Comparison of ENCODE assay signal across 25 mouse cellular contexts in genomic region chr16:51393871-51394270, GRCm38 (mm10).
"Had no signal": no experiment of that assay in that cellular context is flagged by ENCODE, and none has a peak within 500 bp of the region (broad histone marks: within the 10 kb centered on the region; RNA-seq: fewer than 3 reads in every experiment).

No protein-coding gene starts in this region.

- H3K4me1 ChIP-seq: heart, embryonic 10.5 days; heart, embryonic 12.5 days; hindbrain, embryonic 13.5 days; hindbrain, embryonic 15.5 days; intestine, embryonic 15.5 days; limb, embryonic 10.5 days; limb, embryonic 12.5 days; liver, embryonic 13.5 days had no signal

- H3K36me3 ChIP-seq: heart, embryonic 10.5 days; heart, embryonic 12.5 days; hindbrain, embryonic 13.5 days; hindbrain, embryonic 15.5 days; intestine, embryonic 15.5 days; limb, embryonic 10.5 days; limb, embryonic 12.5 days; liver, embryonic 13.5 days had no signal

- H3K9me3 ChIP-seq: heart, embryonic 10.5 days; heart, embryonic 12.5 days; hindbrain, embryonic 13.5 days; hindbrain, embryonic 15.5 days; intestine, embryonic 15.5 days; limb, embryonic 10.5 days; limb, embryonic 12.5 days; liver, embryonic 13.5 days had no signal

- H3K27ac ChIP-seq: gastrocnemius, adult 2 months; heart, embryonic 10.5 days; hindbrain, embryonic 13.5 days; hindbrain, embryonic 15.5 days; hindbrain, postnatal 0 days; intestine, embryonic 15.5 days; layer of hippocampus, adult 2 months; left cerebral cortex, adult 2 months; limb, embryonic 10.5 days; limb, embryonic 12.5 days; liver, embryonic 13.5 days had no signal

- H3K27me3 ChIP-seq: heart, embryonic 12.5 days; hindbrain, embryonic 13.5 days; hindbrain, embryonic 15.5 days; intestine, embryonic 15.5 days; limb, embryonic 12.5 days; liver, embryonic 13.5 days had no signal

- ATAC-seq: hindbrain, postnatal 0 days; intestine, embryonic 15.5 days; intestine, postnatal 0 days had no signal

- H3K4me2 ChIP-seq: heart, embryonic 12.5 days; hindbrain, embryonic 13.5 days; hindbrain, embryonic 15.5 days; intestine, embryonic 15.5 days; limb, embryonic 12.5 days; liver, embryonic 11.5 days; liver, embryonic 13.5 days had no signal

- DNase-seq: gastrocnemius, adult 2 months; gastrocnemius, postnatal 10 days; gastrocnemius, postnatal 25 days; heart, adult 18-20 months; heart, postnatal 10 days; heart, postnatal 4 days; kidney, adult 18-20 months; kidney, adult 8-10 months; kidney, postnatal 10 days; kidney, postnatal 25 days; kidney, postnatal 4 days; liver; liver, embryonic 13.5 days had no signal

- H3K9ac ChIP-seq: heart, embryonic 12.5 days; hindbrain, embryonic 13.5 days; hindbrain, embryonic 15.5 days; intestine, embryonic 15.5 days; limb, embryonic 12.5 days; liver, embryonic 13.5 days had no signal

- H3K4me3 ChIP-seq: gastrocnemius, adult 2 months; heart, embryonic 10.5 days; heart, embryonic 12.5 days; hindbrain, embryonic 13.5 days; hindbrain, embryonic 15.5 days; intestine, embryonic 15.5 days; layer of hippocampus, adult 2 months; left cerebral cortex, adult 2 months; limb, embryonic 10.5 days; limb, embryonic 12.5 days; liver, embryonic 13.5 days had no signal
